Mouse (Mus musculus) limb, embryonic 13.5 days (tissue): ENCODE data around the gene Rbbp9. TPM values are rescaled to one million over a fixed set of nuclear protein-coding genes. Genes with fewer than 3 reads are reported as not detected.
"Not testable (repeated sequence)": the region's sequence is repeated elsewhere in the genome, so short reads cannot be mapped to it uniquely, and the experiment has no call there.

Experiments
- ATAC-seq: fragments of 200-750 bp; cut with Nextera tagmentation; 2 replicates; pipeline ENCODE4 v1.8.0; 2017; ENCODE audit warnings: low read depth, moderate number of reproducible peaks, moderate TSS enrichment; ENCODE audit not compliant: low FRiP score
- H3K27ac ChIP-seq: fragments of 300-500 bp; sonication (generic); 2 replicates; pipeline ENCODE4 v1.5.1; 2015; ENCODE audit warnings: inconsistent platforms, mild to moderate bottlenecking, moderate library complexity
- H3K27me3 ChIP-seq: fragments of 300-500 bp; sonication (generic); 2 replicates; pipeline ENCODE4 v1.6.1; 2015; ENCODE audit warnings: mild to moderate bottlenecking, inconsistent platforms
- H3K36me3 ChIP-seq: fragments of 300-500 bp; sonication (generic); 2 replicates; pipeline ENCODE4 v1.6.1; 2015; ENCODE audit warnings: inconsistent platforms, mild to moderate bottlenecking, moderate library complexity
- H3K4me1 ChIP-seq: fragments of 300-500 bp; sonication (generic); 2 replicates; pipeline ENCODE4 v1.6.1; 2015; ENCODE audit warnings: inconsistent platforms
- H3K4me2 ChIP-seq: fragments of 300-500 bp; sonication (generic); replicated peaks from 2 replicates; pipeline ENCODE4 v1.6.1; 2015; ENCODE audit warnings: inconsistent platforms, mild to moderate bottlenecking, moderate library complexity
- H3K4me3 ChIP-seq: fragments of 300-500 bp; sonication (generic); 2 replicates; pipeline ENCODE4 v1.5.1; 2015; ENCODE audit warnings: moderate library complexity, mild to moderate bottlenecking, inconsistent platforms
- H3K9ac ChIP-seq: fragments of 300-500 bp; sonication (generic); 2 replicates; pipeline ENCODE4 v1.6.1; 2015; ENCODE audit warnings: mild to moderate bottlenecking, inconsistent platforms
- H3K9me3 ChIP-seq: fragments of 300-500 bp; sonication (generic); 2 replicates; pipeline ENCODE4 v1.6.1; 2016; ENCODE audit warnings: inconsistent platforms
- WGBS: fragments of 180-500 bp; shearing (Covaris S2); methylation state at CpG from one replicate; pipeline ENCODE4 v1.1.7; 2015; 5-methylcytosine and 5-hydroxymethylcytosine counted together
- polyA plus RNA-seq: library from polyadenylated mRNA; unstranded; fragments of >200 nt; fragmentation: Nextera tagmentation; extraction: Ambion mirVana; gene quantifications from 2 replicates; pipeline ENCODE4 v1.2.1, GENCODE M21; 2015

The Rbbp9 gene
- 68.0 and 68.8 TPM in 2 replicates for polyA plus RNA-seq

- H3K27ac ChIP-seq, result peak within 1 kb of the TSS; percentile 89
- under 1% methylated on average over 17 of the region's 17 CpGs for WGBS
- H3K9ac ChIP-seq, result peak within 1 kb of the TSS; percentile 78
- H3K4me3 ChIP-seq, result peak within 1 kb of the TSS; percentile 64
- H3K27me3 ChIP-seq, result no peaks in the 10 kb centered on the region
- peak within 1 kb of the TSS; percentile 65 for H3K4me2 ChIP-seq
- H3K9me3 ChIP-seq, result no peaks in the 10 kb centered on the region
- H3K36me3 ChIP-seq, result peaks cover 19% of the 10 kb centered on the region
- peak; percentile 96 for ATAC-seq
- H3K4me1 ChIP-seq, result peaks cover 7% of the 10 kb centered on the region; the same call in 1 of the 2 replicates
Observed at GRCm38 (mm10) chr2:144550529-144550928, at the start of gene Rbbp9. TSS of gene Rbbp9 (minus strand) at chr2:144550869.

GRCm38 (mm10) chr2:144599831-144600687 lies 49.4 kb upstream of the Rbbp9 start, which contains the start of gene Dtd1:
TSS of gene Dtd1 (plus strand) at chr2:144599897.
- peaks cover 9% of the 10 kb centered on the region for H3K36me3 ChIP-seq
- peak within 1 kb of the TSS; percentile 70 for H3K4me2 ChIP-seq
- ATAC-seq, result peak; percentile 93
- peak within 1 kb of the TSS; percentile 88 for H3K9ac ChIP-seq
- no peaks in the 10 kb centered on the region for H3K27me3 ChIP-seq
- H3K27ac ChIP-seq, result peak within 1 kb of the TSS; percentile 22; the same call in 1 of the 2 replicates
- WGBS, result 2% methylated on average over 50 of the region's 50 CpGs
- H3K9me3 ChIP-seq, result no peaks in the 10 kb centered on the region
- H3K4me1 ChIP-seq, result peaks cover 4% of the 10 kb centered on the region
- H3K4me3 ChIP-seq, result peak within 1 kb of the TSS; percentile 67

- H3K36me3 ChIP-seq, result peaks cover 11% of the 10 kb centered on the region
- no peak overlapping the region for H3K27ac ChIP-seq
- H3K9ac ChIP-seq, result no peak overlapping the region
- WGBS, result 75% methylated on average over 2 of the region's 2 CpGs
- no peak overlapping the region for H3K4me2 ChIP-seq
- peaks cover 6% of the 10 kb centered on the region for H3K4me1 ChIP-seq
- no peak for ATAC-seq
- no peaks in the 10 kb centered on the region for H3K27me3 ChIP-seq
- H3K9me3 ChIP-seq, result no peaks in the 10 kb centered on the region
- H3K4me3 ChIP-seq, result no peak overlapping the region
Observed at GRCm38 (mm10) chr2:144598006-144598405, 47.3 kb upstream of the Rbbp9 start.

- peak within 1 kb of the TSS; percentile 76 for H3K4me2 ChIP-seq
- peak within 1 kb of the TSS; percentile 78 for H3K9ac ChIP-seq
- no peaks in the 10 kb centered on the region for H3K27me3 ChIP-seq
- H3K27ac ChIP-seq, result no peak within 1 kb of the TSS
- H3K9me3 ChIP-seq, result no peaks in the 10 kb centered on the region
- whole genome bisulfite sequencing, result 3% methylated on average over 31 of the region's 31 CpGs
- peaks cover 26% of the 10 kb centered on the region for H3K36me3 ChIP-seq
- peak; percentile 95 for ATAC-seq
- peaks cover 2% of the 10 kb centered on the region; the same call in 1 of the 2 replicates for H3K4me1 ChIP-seq
- peak within 1 kb of the TSS; percentile 52 for H3K4me3 ChIP-seq
Observed at GRCm38 (mm10) chr2:144593951-144594651, 43.4 kb upstream of the Rbbp9 start, which contains the start of gene Smim26. TSS of gene Smim26 (plus strand) at chr2:144594054.

DNA sequence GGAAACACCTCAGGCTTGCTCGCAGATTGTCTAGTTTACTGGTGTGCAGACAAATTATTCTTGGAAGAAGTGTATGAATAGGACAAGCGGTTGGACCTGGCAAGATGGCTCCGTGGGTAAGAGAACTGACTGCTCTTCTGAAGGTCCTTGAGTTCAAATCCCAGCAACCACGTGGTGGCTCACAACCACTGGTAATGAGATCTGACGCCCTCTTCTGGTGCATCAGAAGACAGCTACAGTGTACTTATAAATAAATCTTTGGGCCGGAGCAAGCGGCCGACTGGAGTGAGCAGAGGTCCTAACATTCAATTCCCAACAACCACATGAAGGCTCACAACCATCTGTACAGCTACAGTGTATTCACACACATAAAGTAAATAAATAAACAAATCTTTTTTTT lies 42.4 kb upstream of the Rbbp9 start:
- not testable (repeated sequence) for H3K4me2 ChIP-seq, H3K27me3 ChIP-seq, H3K27ac ChIP-seq, H3K9me3 ChIP-seq, ATAC-seq, H3K9ac ChIP-seq, H3K4me1 ChIP-seq, H3K4me3 ChIP-seq
- 67% methylated on average over 8 of the region's 8 CpGs for WGBS
- peaks cover 36% of the 10 kb centered on the region for H3K36me3 ChIP-seq

- no peak for ATAC-seq
- no peak overlapping the region for H3K27ac ChIP-seq
- WGBS, result 81% methylated on average over 4 of the region's 4 CpGs
- no peak overlapping the region for H3K4me3 ChIP-seq
- H3K36me3 ChIP-seq, result peaks cover 66% of the 10 kb centered on the region
- H3K4me2 ChIP-seq, result no peak overlapping the region
- no peaks in the 10 kb centered on the region; the same call in 1 of the 2 replicates for H3K9me3 ChIP-seq
- H3K9ac ChIP-seq, result no peak overlapping the region
- no peaks in the 10 kb centered on the region for H3K27me3 ChIP-seq
- no peaks in the 10 kb centered on the region for H3K4me1 ChIP-seq
Observed at GRCm38 (mm10) chr2:144588723-144589122, 38.1 kb upstream of the Rbbp9 start.

DNA sequence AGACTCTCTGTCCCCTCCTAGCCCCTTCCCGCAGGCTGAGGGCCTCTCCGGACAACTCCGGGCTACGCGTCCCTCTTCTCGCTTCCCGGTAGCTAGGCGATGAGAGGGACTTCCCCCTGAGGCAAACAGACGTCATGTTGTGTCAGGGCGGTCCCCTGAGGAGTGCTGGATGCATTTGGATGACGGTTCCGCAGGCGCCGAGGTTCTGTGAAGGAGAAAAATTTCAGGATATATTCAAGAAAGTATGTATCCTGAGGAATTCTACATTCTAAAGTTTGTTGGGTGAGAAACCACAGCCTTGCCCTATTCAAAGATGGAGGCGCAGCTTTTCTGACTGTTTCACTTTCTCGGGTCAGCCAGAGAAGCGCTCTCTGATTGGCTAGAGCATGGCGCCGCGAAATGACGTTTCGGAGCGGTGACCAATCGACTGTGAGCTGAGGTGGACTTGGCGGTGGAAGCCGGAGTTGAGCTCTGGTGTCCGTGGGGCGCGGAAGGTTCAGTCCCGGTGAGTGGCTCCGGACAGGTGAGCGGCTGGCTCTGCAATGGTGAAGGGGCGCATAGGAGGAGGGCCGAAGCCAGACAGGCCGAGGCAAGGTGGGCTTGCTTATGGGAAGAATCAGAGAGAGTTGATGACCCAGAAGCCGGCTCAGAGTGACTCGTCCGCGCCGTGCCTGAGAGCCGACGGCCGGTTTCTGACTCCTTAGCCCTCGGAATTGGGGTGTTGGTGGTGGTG lies 5.3 kb upstream of the Rbbp9 start, which contains the start of gene Sec23b:
TSS of gene Sec23b (plus strand) at position 410 of the 733 bp plus-strand sequence.
- ATAC-seq, result peak; percentile 98
- Histone ChIP-seq H3K9ac (peak within 1 kb of the TSS; percentile 86), H3K9me3 (no peaks in the 10 kb centered on the region), H3K27ac (peak within 1 kb of the TSS; percentile 96), H3K4me3 (peak within 1 kb of the TSS; percentile 65), H3K4me1 (peaks cover 14% of the 10 kb centered on the region), H3K36me3 (peaks cover 18% of the 10 kb centered on the region), H3K27me3 (no peaks in the 10 kb centered on the region), H3K4me2 (peak within 1 kb of the TSS; percentile 73)
- WGBS, result under 1% methylated on average over 44 of the region's 44 CpGs

DNA sequence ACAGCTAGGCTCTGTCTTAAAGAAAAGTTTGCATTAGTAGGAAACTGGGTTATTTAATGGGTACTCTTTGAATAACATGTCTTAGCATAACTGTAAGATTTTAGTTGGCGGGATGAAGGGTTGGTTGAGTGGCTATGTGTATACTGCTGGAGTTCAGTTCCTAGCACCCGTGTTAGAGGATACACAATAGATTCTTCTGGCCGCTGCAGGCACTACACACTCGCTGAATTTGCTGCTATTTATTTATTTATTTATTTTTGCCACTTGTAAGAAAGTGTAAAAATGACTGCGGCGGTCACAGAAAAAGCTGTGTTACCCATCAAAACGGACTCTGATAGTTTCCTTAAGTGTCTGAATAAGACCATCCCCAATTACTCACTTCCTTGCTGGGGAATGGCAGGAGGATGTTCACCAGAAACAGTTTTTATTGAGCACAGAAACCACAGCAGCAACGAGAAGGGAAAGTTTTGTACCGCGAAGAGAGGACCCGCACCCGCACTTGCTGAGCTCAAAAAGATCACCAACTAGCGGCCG lies 4.7 kb upstream of the Rbbp9 start:
- H3K4me3 ChIP-seq, result peak overlapping the region; percentile 65
- peak overlapping the region; percentile 96 for H3K27ac ChIP-seq
- ATAC-seq, result no peak
- no peaks in the 10 kb centered on the region for H3K27me3 ChIP-seq
- no peaks in the 10 kb centered on the region for H3K9me3 ChIP-seq
- H3K4me1 ChIP-seq, result peaks cover 14% of the 10 kb centered on the region
- peaks cover 14% of the 10 kb centered on the region for H3K36me3 ChIP-seq
- H3K9ac ChIP-seq, result peak overlapping the region; percentile 86
- WGBS, result 3% methylated on average over 14 of the region's 14 CpGs
- H3K4me2 ChIP-seq, result peak overlapping the region; percentile 68

GRCm38 (mm10) chr2:144553905-144554304 lies 3.2 kb upstream of the Rbbp9 start:
- Histone ChIP-seq H3K36me3 (no peaks in the 10 kb centered on the region), H3K4me3 (no peak overlapping the region), H3K4me2 (no peak overlapping the region), H3K9me3 (no peaks in the 10 kb centered on the region), H3K27ac (no peak overlapping the region), H3K9ac (no peak overlapping the region), H3K4me1 (peaks cover 21% of the 10 kb centered on the region), H3K27me3 (no peaks in the 10 kb centered on the region)
- no peak for ATAC-seq
- WGBS, result 91% methylated on average over 3 of the region's 3 CpGs

- Histone ChIP-seq H3K36me3 (peaks cover 45% of the 10 kb centered on the region), H3K4me2 (no peak overlapping the region), H3K27ac (no peak overlapping the region), H3K9me3 (no peaks in the 10 kb centered on the region), H3K4me1 (peaks cover 7% of the 10 kb centered on the region; the same call in 1 of the 2 replicates), H3K27me3 (no peaks in the 10 kb centered on the region), H3K9ac (no peak overlapping the region), H3K4me3 (no peak overlapping the region)
- ATAC-seq, result no peak
- WGBS, result 73% methylated on average over 4 of the region's 4 CpGs
Observed at GRCm38 (mm10) chr2:144547559-144547958, 3.1 kb downstream of the Rbbp9 start.

DNA sequence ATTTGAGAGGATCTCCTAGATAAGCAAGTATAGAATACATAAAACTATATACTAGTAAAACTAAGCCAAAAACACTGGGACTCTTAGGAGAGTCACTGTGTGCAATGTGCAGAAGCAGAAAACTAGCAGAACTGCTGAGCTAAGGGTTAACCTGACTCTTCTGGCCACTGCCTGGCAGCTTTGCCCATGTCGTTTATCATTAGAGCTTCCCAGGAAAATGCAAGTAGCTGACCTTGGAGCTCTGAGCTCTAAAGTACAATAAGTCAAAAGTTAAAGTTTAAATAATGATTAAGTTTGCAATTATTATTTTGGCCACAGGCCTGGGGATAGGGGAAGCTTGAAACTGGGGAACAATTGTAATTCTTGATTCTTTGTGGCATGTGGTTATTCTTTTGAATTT lies 5.2 kb downstream of the Rbbp9 start:
- no peak for ATAC-seq
- WGBS, result 62% methylated on average over 1 of the region's 1 CpGs
- H3K4me2 ChIP-seq, result no peak overlapping the region
- no peak overlapping the region for H3K27ac ChIP-seq
- H3K4me3 ChIP-seq, result no peak overlapping the region
- H3K36me3 ChIP-seq, result peaks cover 58% of the 10 kb centered on the region
- no peaks in the 10 kb centered on the region for H3K9me3 ChIP-seq
- no peaks in the 10 kb centered on the region for H3K27me3 ChIP-seq
- no peak overlapping the region for H3K9ac ChIP-seq
- peaks cover 7% of the 10 kb centered on the region; the same call in 1 of the 2 replicates for H3K4me1 ChIP-seq
